Mouse (Mus musculus) large intestine, adult 2 months (tissue): ENCODE measurements at regions not wholly inside any gene's neighbourhood (a gene's known extent, or its start where the extent isn't known, plus 50 kb on each side); places are given as distances from the start of the nearest gene placed in this dataset.
"Not testable (repeated sequence)": the region's sequence is repeated elsewhere in the genome, so short reads cannot be mapped to it uniquely, and the experiment has no call there.

Experiments
- DNase-seq: peaks from one replicate; pipeline ENCODE4 v3.0.0-alpha.2; 2012; ENCODE audit warnings: low read depth, low spot score
- WGBS: fragments of 180-500 bp; shearing (Covaris S2); methylation state at CpG from one replicate; pipeline ENCODE4 v1.1.7; 2018; 5-methylcytosine and 5-hydroxymethylcytosine counted together

- DNase-seq = not testable (repeated sequence)
- 27% methylated on average over 2 of the region's 2 CpGs for WGBS
Measured at GRCm38 (mm10) chr17:10150403-10150689, 169.3 kb downstream of the Qk start.

- WGBS = 58% methylated on average over 8 of the region's 8 CpGs
- no peak for DNase-seq
Measured at GRCm38 (mm10) chr17:10149682-10150402, 169.8 kb downstream of the Qk start.

GRCm38 (mm10) chr17:10147106-10147505 is 172.5 kb downstream of the Qk start:
- DNase-seq = no peak

GRCm38 (mm10) chr17:10146576-10146975 is 173.1 kb downstream of the Qk start:
- DNase-seq = no peak
- WGBS = 70% methylated on average over 3 of the region's 3 CpGs

More at GRCm38 (mm10) chr17:10147106-10147505, 172.5 kb downstream of the Qk start:
- WGBS = 82% methylated on average over 8 of the region's 8 CpGs

GRCm38 (mm10) chr17:10138847-10139246 is 180.8 kb downstream of the Qk start:
- DNase-seq = no peak

GRCm38 (mm10) chr17:10138374-10138773 is 181.3 kb downstream of the Qk start:
- 56% methylated on average over 4 of the region's 4 CpGs for WGBS
- no peak for DNase-seq

More at GRCm38 (mm10) chr17:10138847-10139246, 180.8 kb downstream of the Qk start:
- WGBS = 20% methylated on average over 3 of the region's 3 CpGs

- 69% methylated on average over 2 of the region's 2 CpGs for WGBS
- DNase-seq = no peak
Measured at GRCm38 (mm10) chr17:10135111-10135510, 184.5 kb downstream of the Qk start.

GRCm38 (mm10) chr17:10128591-10128990 is 191.1 kb downstream of the Qk start:
- DNase-seq = no peak
- 73% methylated on average over 8 of the region's 8 CpGs for whole genome bisulfite sequencing

- no peak for DNase-seq
- 8% methylated on average over 3 of the region's 3 CpGs for WGBS
Measured at GRCm38 (mm10) chr17:10122411-10122810, 197.2 kb downstream of the Qk start.

- no peak for DNase-seq
- WGBS = 94% methylated on average over 2 of the region's 2 CpGs
Measured at GRCm38 (mm10) chr17:10112118-10112517, 207.5 kb downstream of the Qk start.

GRCm38 (mm10) chr17:10110375-10110675 is 209.3 kb downstream of the Qk start:
- DNase-seq = no peak

GRCm38 (mm10) chr17:10109511-10110374 is 209.9 kb downstream of the Qk start:
- 44% methylated on average over 8 of the region's 8 CpGs for WGBS
- DNase-seq = no peak

GRCm38 (mm10) chr17:10105299-10105698 is 214.4 kb downstream of the Qk start:
- whole genome bisulfite sequencing = 53% methylated on average over 3 of the region's 3 CpGs
- no peak for DNase-seq

- no peak for DNase-seq
- WGBS = 73% methylated on average over 4 of the region's 4 CpGs
Measured at GRCm38 (mm10) chr17:10098199-10098598, 221.5 kb downstream of the Qk start.

GRCm38 (mm10) chr17:10097691-10098090 is 222.0 kb downstream of the Qk start:
- no peak for DNase-seq

- no peak for DNase-seq
- 74% methylated on average over 3 of the region's 3 CpGs for WGBS
Measured at GRCm38 (mm10) chr17:10095841-10096301, 223.8 kb downstream of the Qk start.

- no peak for DNase-seq
- 69% methylated on average over 3 of the region's 3 CpGs for WGBS
Measured at GRCm38 (mm10) chr17:10094108-10094521, 225.5 kb downstream of the Qk start.

- no peak for DNase-seq
- 56% methylated on average over 8 of the region's 8 CpGs for WGBS
Measured at GRCm38 (mm10) chr17:10093437-10094107, 226.1 kb downstream of the Qk start.

- DNase-seq = no peak
- WGBS = 64% methylated on average over 7 of the region's 7 CpGs
Measured at GRCm38 (mm10) chr17:10087192-10087886, 232.3 kb downstream of the Qk start.

GRCm38 (mm10) chr17:10086558-10086957 is 233.1 kb downstream of the Qk start:
- DNase-seq = no peak
- 70% methylated on average over 2 of the region's 2 CpGs for WGBS
